Mouse (Mus musculus) heart, adult 9 months (tissue): ENCODE results near the gene Gart.
A peak's percentile ranks its signal among the peaks of the same experiment; 100 is the strongest.

ENCODE experiments used
- DNase-seq, 2 experiments: peaks; one replicate each; pipeline ENCODE4 v3.0.0; 2022; ENCODE audit warnings: low spot score in 2 of 2

The Gart gene

GRCm38 (mm10) chr16:91646681-91647419 is at the start of gene Gart:
Gart (minus strand) TSS chr16:91646952.
- peak; percentile 94 to 96 for DNase-seq

GRCm38 (mm10) chr16:91695108-91695755 is 48.5 kb upstream of the Gart start:
- DNase-seq, result no peak

- peak; percentile 35 to 68 for DNase-seq
Observed at GRCm38 (mm10) chr16:91694455-91695084, 47.8 kb upstream of the Gart start.

- DNase-seq, result no peak
Observed at GRCm38 (mm10) chr16:91689791-91690190, 43.0 kb upstream of the Gart start.

- peak; percentile 91 to 92 for DNase-seq
Observed at GRCm38 (mm10) chr16:91688619-91689334, 42.0 kb upstream of the Gart start, which contains the start of gene Donson. Donson (minus strand) TSS chr16:91688770.

GRCm38 (mm10) chr16:91688023-91688618 is 41.4 kb upstream of the Gart start:
- no peak for DNase-seq

GRCm38 (mm10) chr16:91686369-91686768 is 39.6 kb upstream of the Gart start:
- DNase-seq, result no peak

GRCm38 (mm10) chr16:91685526-91685925 is 38.8 kb upstream of the Gart start:
- DNase-seq, result peak in 1 of 2 experiments; percentile 12

- no peak for DNase-seq
Observed at GRCm38 (mm10) chr16:91680656-91681055, 33.9 kb upstream of the Gart start.

GRCm38 (mm10) chr16:91678147-91678911 is 31.6 kb upstream of the Gart start:
- DNase-seq, result no peak

- no peak for DNase-seq
Observed at GRCm38 (mm10) chr16:91674500-91674899, 27.7 kb upstream of the Gart start.

- no peak for DNase-seq
Observed at GRCm38 (mm10) chr16:91663795-91664194, 17.0 kb upstream of the Gart start.

GRCm38 (mm10) chr16:91662336-91662735 is 15.6 kb upstream of the Gart start:
- DNase-seq, result no peak

- DNase-seq, result no peak
Observed at GRCm38 (mm10) chr16:91661397-91661796, 14.6 kb upstream of the Gart start.

- DNase-seq, result no peak
Observed at GRCm38 (mm10) chr16:91659798-91660197, 13.0 kb upstream of the Gart start.

GRCm38 (mm10) chr16:91658471-91658870 is 11.7 kb upstream of the Gart start:
- DNase-seq, result no peak

GRCm38 (mm10) chr16:91657285-91657684 is 10.5 kb upstream of the Gart start:
- DNase-seq, result no peak

- no peak for DNase-seq
Observed at GRCm38 (mm10) chr16:91655285-91655684, 8.5 kb upstream of the Gart start.

GRCm38 (mm10) chr16:91652191-91652590 is 5.4 kb upstream of the Gart start:
- DNase-seq, result no peak

- no peak for DNase-seq
Observed at GRCm38 (mm10) chr16:91649781-91650180, 3.0 kb upstream of the Gart start.

- no peak for DNase-seq
Observed at GRCm38 (mm10) chr16:91649246-91649645, 2.5 kb upstream of the Gart start.
